Mouse (Mus musculus): ENCODE measurements at regions not wholly inside any gene's neighbourhood (a gene's known extent, or its start where the extent isn't known, plus 50 kb on each side); places are given as distances from the start of the nearest gene placed in this dataset.

- TF ChIP-seq POLR2A (IDR thresholded peaks at IDR 0.05; ENCODE audit: low read depth, low read length), result no peak
- TF ChIP-seq CTCF (conservative IDR thresholded peaks at IDR 0.05 in 1 of 2, IDR thresholded peaks at IDR 0.05 in 1 of 2; ENCODE audit: low read depth in 2 of 2, low read length in 2 of 2), result no peak
- TF ChIP-seq TCF12 (IDR thresholded peaks at IDR 0.05; ENCODE audit: low read depth, low read length), result no peak
These were observed 94.7 kb upstream of the Sash1 start for GRCm38 (mm10) chr10:8980568-8980967.

Measured in CH12.LX (cell line).